Mouse (Mus musculus): ENCODE measurements at regions not wholly inside any gene's neighbourhood (a gene's known extent, or its start where the extent isn't known, plus 50 kb on each side); places are given as distances from the start of the nearest gene placed in this dataset.

GRCm38 (mm10) chr1:169233368-169233767 is 297.9 kb downstream of the Nuf2 start:
- ATAC-seq (ENCODE audit: insufficient number of reproducible peaks, low FRiP score, low TSS enrichment, low read depth) = no peak
- 88% methylated on average over 3 of the region's 3 CpGs for WGBS
- Histone ChIP-seq H3K4me2 (ENCODE audit: low read depth, severe bottlenecking) (no peak overlapping the region), H3K9me3 (ENCODE audit: control insufficient read depth, low read length) (no peaks in the 10 kb centered on the region), H3K4me1 (ENCODE audit: control insufficient read depth, insufficient read depth, low read length) (peaks cover 12% of the 10 kb centered on the region; the same call in 1 of the 2 replicates), H3K36me3 (ENCODE audit: control insufficient read depth, insufficient read depth, low read length) (no peaks in the 10 kb centered on the region), H3K27ac (replicated peaks; ENCODE audit: low read depth, low read length) (no peak overlapping the region), H3K4me3 (ENCODE audit: low read depth, low read length) (no peak overlapping the region), H3K27me3 (ENCODE audit: control insufficient read depth, insufficient read depth, low read length) (no peaks in the 10 kb centered on the region), H3K9ac (ENCODE audit: low read length) (no peak overlapping the region)
- no peak for DNase-seq (ENCODE audit: low spot score)

- H3K9me3 ChIP-seq (ENCODE audit: control insufficient read depth, low read length) = no peaks in the 10 kb centered on the region
- DNase-seq (ENCODE audit: low spot score) (no peak), ATAC-seq (ENCODE audit: insufficient number of reproducible peaks, low FRiP score, low TSS enrichment, low read depth) (no peak)
- no peak overlapping the region for H3K9ac ChIP-seq (ENCODE audit: low read length)
- H3K27ac ChIP-seq (replicated peaks; ENCODE audit: low read depth, low read length) = no peak overlapping the region
- no peak overlapping the region for H3K4me2 ChIP-seq (ENCODE audit: low read depth, severe bottlenecking)
- H3K4me3 ChIP-seq (ENCODE audit: low read depth, low read length) = no peak overlapping the region
- no peaks in the 10 kb centered on the region for H3K27me3 ChIP-seq (ENCODE audit: control insufficient read depth, insufficient read depth, low read length)
- H3K36me3 ChIP-seq (ENCODE audit: control insufficient read depth, insufficient read depth, low read length) = no peaks in the 10 kb centered on the region
- 46% methylated on average over 4 of the region's 4 CpGs for WGBS
- no peaks in the 10 kb centered on the region for H3K4me1 ChIP-seq (ENCODE audit: control insufficient read depth, insufficient read depth, low read length)
These were observed 301.2 kb downstream of the Nuf2 start for GRCm38 (mm10) chr1:169230097-169230496.

- no peaks in the 10 kb centered on the region for H3K27me3 ChIP-seq (ENCODE audit: control insufficient read depth, insufficient read depth, low read length)
- 91% methylated on average over 2 of the region's 2 CpGs for WGBS
These were observed 306.8 kb downstream of the Nuf2 start for GRCm38 (mm10) chr1:169224431-169224830.

GRCm38 (mm10) chr1:169187658-169188057 is 343.6 kb downstream of the Nuf2 start:
- Histone ChIP-seq H3K4me2 (ENCODE audit: low read depth, severe bottlenecking) (no peak overlapping the region), H3K4me1 (ENCODE audit: control insufficient read depth, insufficient read depth, low read length) (no peaks in the 10 kb centered on the region), H3K27ac (replicated peaks; ENCODE audit: low read depth, low read length) (no peak overlapping the region), H3K27me3 (ENCODE audit: control insufficient read depth, insufficient read depth, low read length) (no peaks in the 10 kb centered on the region), H3K9ac (ENCODE audit: low read length) (no peak overlapping the region), H3K9me3 (ENCODE audit: control insufficient read depth, low read length) (no peaks in the 10 kb centered on the region), H3K4me3 (ENCODE audit: low read depth, low read length) (no peak overlapping the region), H3K36me3 (ENCODE audit: control insufficient read depth, insufficient read depth, low read length) (no peaks in the 10 kb centered on the region)
- no peak for DNase-seq (ENCODE audit: low spot score)
- ATAC-seq (ENCODE audit: insufficient number of reproducible peaks, low FRiP score, low TSS enrichment, low read depth) = no peak
- 71% methylated on average over 1 of the region's 1 CpGs for WGBS

More at GRCm38 (mm10) chr1:169224431-169224830, 306.8 kb downstream of the Nuf2 start:
- H3K4me2 ChIP-seq (ENCODE audit: low read depth, severe bottlenecking) = no peak overlapping the region
- H3K9ac ChIP-seq (ENCODE audit: low read length) = no peak overlapping the region
- no peaks in the 10 kb centered on the region for H3K9me3 ChIP-seq (ENCODE audit: control insufficient read depth, low read length)
- ATAC-seq (ENCODE audit: insufficient number of reproducible peaks, low FRiP score, low TSS enrichment, low read depth) = no peak
- H3K27ac ChIP-seq (replicated peaks; ENCODE audit: low read depth, low read length) = no peak overlapping the region
- no peaks in the 10 kb centered on the region for H3K4me1 ChIP-seq (ENCODE audit: control insufficient read depth, insufficient read depth, low read length)
- no peak overlapping the region for H3K4me3 ChIP-seq (ENCODE audit: low read depth, low read length)
- no peaks in the 10 kb centered on the region for H3K36me3 ChIP-seq (ENCODE audit: control insufficient read depth, insufficient read depth, low read length)
- DNase-seq (ENCODE audit: low spot score) = no peak

- DNase-seq (ENCODE audit: low spot score) (no peak), ATAC-seq (ENCODE audit: insufficient number of reproducible peaks, low FRiP score, low TSS enrichment, low read depth) (no peak)
- Histone ChIP-seq H3K4me1 (ENCODE audit: control insufficient read depth, insufficient read depth, low read length) (no peaks in the 10 kb centered on the region), H3K27ac (replicated peaks; ENCODE audit: low read depth, low read length) (no peak overlapping the region), H3K36me3 (ENCODE audit: control insufficient read depth, insufficient read depth, low read length) (no peaks in the 10 kb centered on the region), H3K9ac (ENCODE audit: low read length) (no peak overlapping the region), H3K27me3 (ENCODE audit: control insufficient read depth, insufficient read depth, low read length) (no peaks in the 10 kb centered on the region), H3K4me3 (ENCODE audit: low read depth, low read length) (no peak overlapping the region), H3K9me3 (ENCODE audit: control insufficient read depth, low read length) (no peaks in the 10 kb centered on the region), H3K4me2 (ENCODE audit: low read depth, severe bottlenecking) (no peak overlapping the region)
- 77% methylated on average over 2 of the region's 2 CpGs for WGBS
These were observed 360.9 kb downstream of the Nuf2 start for GRCm38 (mm10) chr1:169170405-169170804.

GRCm38 (mm10) chr1:169168033-169168432 is 363.2 kb downstream of the Nuf2 start:
- H3K27me3 ChIP-seq (ENCODE audit: control insufficient read depth, insufficient read depth, low read length) = no peaks in the 10 kb centered on the region
- H3K4me3 ChIP-seq (ENCODE audit: low read depth, low read length) = no peak overlapping the region
- DNase-seq (ENCODE audit: low spot score) = no peak
- H3K4me1 ChIP-seq (ENCODE audit: control insufficient read depth, insufficient read depth, low read length) = no peaks in the 10 kb centered on the region
- no peaks in the 10 kb centered on the region for H3K36me3 ChIP-seq (ENCODE audit: control insufficient read depth, insufficient read depth, low read length)
- WGBS = 82% methylated on average over 4 of the region's 4 CpGs
- H3K27ac ChIP-seq (replicated peaks; ENCODE audit: low read depth, low read length) = no peak overlapping the region
- H3K9me3 ChIP-seq (ENCODE audit: control insufficient read depth, low read length) = no peaks in the 10 kb centered on the region
- H3K4me2 ChIP-seq (ENCODE audit: low read depth, severe bottlenecking) = no peak overlapping the region
- no peak for ATAC-seq (ENCODE audit: insufficient number of reproducible peaks, low FRiP score, low TSS enrichment, low read depth)
- H3K9ac ChIP-seq (ENCODE audit: low read length) = no peak overlapping the region

- no peak for DNase-seq (ENCODE audit: low spot score)
- no peak for ATAC-seq (ENCODE audit: insufficient number of reproducible peaks, low FRiP score, low TSS enrichment, low read depth)
These were observed 365.0 kb downstream of the Nuf2 start for GRCm38 (mm10) chr1:169166041-169166850.

GRCm38 (mm10) chr1:169160858-169161257 is 370.4 kb downstream of the Nuf2 start:
- no peak overlapping the region for H3K27ac ChIP-seq (replicated peaks; ENCODE audit: low read depth, low read length)
- 27% methylated on average over 6 of the region's 6 CpGs for WGBS
- ATAC-seq (ENCODE audit: insufficient number of reproducible peaks, low FRiP score, low TSS enrichment, low read depth) (no peak), DNase-seq (ENCODE audit: low spot score) (no peak)
- no peaks in the 10 kb centered on the region for H3K36me3 ChIP-seq (ENCODE audit: control insufficient read depth, insufficient read depth, low read length)
- H3K27me3 ChIP-seq (ENCODE audit: control insufficient read depth, insufficient read depth, low read length) = no peaks in the 10 kb centered on the region
- no peaks in the 10 kb centered on the region for H3K9me3 ChIP-seq (ENCODE audit: control insufficient read depth, low read length)
- H3K9ac ChIP-seq (ENCODE audit: low read length) = no peak overlapping the region
- no peak overlapping the region for H3K4me3 ChIP-seq (ENCODE audit: low read depth, low read length)
- peaks cover 4% of the 10 kb centered on the region; the same call in 1 of the 2 replicates for H3K4me1 ChIP-seq (ENCODE audit: control insufficient read depth, insufficient read depth, low read length)
- H3K4me2 ChIP-seq (ENCODE audit: low read depth, severe bottlenecking) = no peak overlapping the region

More at GRCm38 (mm10) chr1:169166041-169166850, 365.0 kb downstream of the Nuf2 start:
- H3K36me3 ChIP-seq (ENCODE audit: control insufficient read depth, insufficient read depth, low read length) = no peaks in the 10 kb centered on the region
- H3K27ac ChIP-seq (replicated peaks; ENCODE audit: low read depth, low read length) = no peak overlapping the region
- no peak overlapping the region for H3K9ac ChIP-seq (ENCODE audit: low read length)
- H3K9me3 ChIP-seq (ENCODE audit: control insufficient read depth, low read length) = no peaks in the 10 kb centered on the region
- H3K4me1 ChIP-seq (ENCODE audit: control insufficient read depth, insufficient read depth, low read length) = no peaks in the 10 kb centered on the region
- 84% methylated on average over 5 of the region's 5 CpGs for WGBS
- no peak overlapping the region for H3K4me2 ChIP-seq (ENCODE audit: low read depth, severe bottlenecking)
- no peak overlapping the region for H3K4me3 ChIP-seq (ENCODE audit: low read depth, low read length)
- no peaks in the 10 kb centered on the region for H3K27me3 ChIP-seq (ENCODE audit: control insufficient read depth, insufficient read depth, low read length)
